Mouse (Mus musculus) fat pad, adult 2 months (tissue): ENCODE measurements around the gene Svs2.
"Not testable (repeated sequence)": the region's sequence is repeated elsewhere in the genome, so short reads cannot be mapped to it uniquely, and the experiment has no call there.

Experiments used
- DNase-seq: peaks from one replicate; pipeline ENCODE4 v3.0.0-alpha.2; 2011; ENCODE audit warnings: low read depth, low spot score; ENCODE audit errors: extremely low read depth

Svs2 gene

GRCm38 (mm10) chr2:164238366-164238765 lies at the start of gene Svs2:
TSS of gene Svs2 (minus strand) at chr2:164238466.
- no peak for DNase-seq

- DNase-seq: no peak
These were observed 40.1 kb upstream of the Svs2 start, which contains the start of gene Svs4 for GRCm38 (mm10) chr2:164278359-164278758. TSS of gene Svs4 (minus strand) at chr2:164278459.

- DNase-seq: not testable (repeated sequence)
These were observed 18.3 kb upstream of the Svs2 start, which contains the start of gene Svs3b for GRCm38 (mm10) chr2:164256540-164256939. TSS of gene Svs3b (minus strand) at chr2:164256640.

- DNase-seq: no peak
These were observed 5.6 kb downstream of the Svs2 start for GRCm38 (mm10) chr2:164232671-164233070.

- no peak for DNase-seq
These were observed 9.8 kb downstream of the Svs2 start for GRCm38 (mm10) chr2:164228361-164229070.

- DNase-seq: no peak
These were observed 16.7 kb downstream of the Svs2 start, which contains the start of gene Wfdc15b for GRCm38 (mm10) chr2:164221522-164221921. TSS of gene Wfdc15b (minus strand) at chr2:164221660.

GRCm38 (mm10) chr2:164219295-164219694 lies 19.0 kb downstream of the Svs2 start:
- no peak for DNase-seq

- DNase-seq: no peak
These were observed 25.6 kb downstream of the Svs2 start for GRCm38 (mm10) chr2:164212711-164213110.

- no peak for DNase-seq
These were observed 27.4 kb downstream of the Svs2 start for GRCm38 (mm10) chr2:164210892-164211291.

- DNase-seq: no peak
These were observed 31.6 kb downstream of the Svs2 start for GRCm38 (mm10) chr2:164206676-164207075.

GRCm38 (mm10) chr2:164206011-164206410 lies 32.3 kb downstream of the Svs2 start:
- DNase-seq: not testable (repeated sequence)

GRCm38 (mm10) chr2:164199626-164200327 lies 38.5 kb downstream of the Svs2 start, which contains the start of gene Wfdc15a:
TSS of gene Wfdc15a (minus strand) at chr2:164200130.
- no peak for DNase-seq

- DNase-seq: no peak
These were observed 41.6 kb downstream of the Svs2 start for GRCm38 (mm10) chr2:164196700-164196990.

GRCm38 (mm10) chr2:164195971-164196699 lies 42.1 kb downstream of the Svs2 start:
- DNase-seq: no peak

- DNase-seq: no peak
These were observed 43.2 kb downstream of the Svs2 start for GRCm38 (mm10) chr2:164194959-164195630.

- no peak for DNase-seq
These were observed 46.0 kb downstream of the Svs2 start for GRCm38 (mm10) chr2:164192279-164192678.

GRCm38 (mm10) chr2:164190576-164190975 lies 47.7 kb downstream of the Svs2 start, which contains the start of gene Wfdc12:
TSS of gene Wfdc12 (minus strand) at chr2:164190608.
- no peak for DNase-seq

- DNase-seq: no peak
These were observed 49.5 kb downstream of the Svs2 start for GRCm38 (mm10) chr2:164188722-164189121.
